Mouse (Mus musculus): Measurements from ENCODE around the gene Zswim1. TPM values are rescaled to one million over a fixed set of nuclear protein-coding genes. Genes with fewer than 3 reads are reported as not detected.
A peak's percentile ranks its signal among the peaks of the same experiment; 100 is the strongest.

The Zswim1 gene
- total and polyA plus RNA-seq, 3 experiments = 8.2 to 17.4 TPM; not detected in 1

- no peak overlapping the region for H3K4me3 ChIP-seq (ENCODE audit: control insufficient read depth in 1 of 2, insufficient read depth in 1 of 2, low read depth in 2 of 2, low read length in 2 of 2)
- H3K9me3 ChIP-seq (replicated peaks; ENCODE audit: insufficient read depth, low read length) = no peaks in the 10 kb centered on the region
- no peak overlapping the region for H3K27ac ChIP-seq (ENCODE audit: control insufficient read depth, low read depth, low read length)
- no peaks in the 10 kb centered on the region for H3K79me2 ChIP-seq (ENCODE audit: control insufficient read depth, insufficient read depth, low read length, poor library complexity)
- TF ChIP-seq MEF2A (IDR thresholded peaks at IDR 0.05; ENCODE audit: extremely low read depth, insufficient replicate concordance, low read depth, low read length, poor library complexity, severe bottlenecking) = no peak
- 0 out of 6 replicates have a peak, but pooled peaks of 2 of the 3 experiments have one; percentile 6 to 9 for TF ChIP-seq CTCF (IDR thresholded peaks at IDR 0.05 in 2 of 3, conservative IDR thresholded peaks at IDR 0.05 in 1 of 3; ENCODE audit: control insufficient read depth in 1 of 3, insufficient read depth in 1 of 3, low read depth in 2 of 3, low read length in 3 of 3, poor library complexity in 1 of 3, severe bottlenecking in 1 of 3)
- H3K9ac ChIP-seq (ENCODE audit: control insufficient read depth, low read depth, low read length, poor library complexity, severe bottlenecking) = no peak overlapping the region
- H3K4me1 ChIP-seq (ENCODE audit: control insufficient read depth in 1 of 2, insufficient read depth in 2 of 2, low read length in 2 of 2) = peaks cover 6 to 18% of the 10 kb centered on the region in 2 experiments
- no peaks in the 10 kb centered on the region for H3K27me3 ChIP-seq (ENCODE audit: control insufficient read depth in 1 of 2, insufficient read depth in 2 of 2, low read length in 2 of 2)
- DNase-seq (ENCODE audit: low read depth, low spot score) = no peak
- peaks cover 0 to 13% of the 10 kb centered on the region in 2 experiments; a peak in 2 of 4 replicates for H3K36me3 ChIP-seq (ENCODE audit: control insufficient read depth in 1 of 2, insufficient read depth in 2 of 2, low read length in 2 of 2)
These were observed 4.8 kb upstream of the Zswim1 start for GRCm38 (mm10) chr2:164817703-164818102.

GRCm38 (mm10) chr2:164821060-164821459 lies 1.4 kb upstream of the Zswim1 start:
- TF ChIP-seq HCFC1 (IDR thresholded peaks at IDR 0.05; ENCODE audit: low read depth, low read length) = no peak
- TF ChIP-seq SMC3 (IDR thresholded peaks at IDR 0.05; ENCODE audit: low read depth, low read length) = no peak
- no peak for TF ChIP-seq RAD21 (IDR thresholded peaks at IDR 0.05; ENCODE audit: low read depth, low read length)
- TF ChIP-seq UBTF (IDR thresholded peaks at IDR 0.05; ENCODE audit: borderline replicate concordance, insufficient read depth, low read depth, low read length) = no peak
- TF ChIP-seq MYB (IDR thresholded peaks at IDR 0.05; ENCODE audit: low read depth, low read length) = no peak
- no peak for TF ChIP-seq ZKSCAN1 (IDR thresholded peaks at IDR 0.05; ENCODE audit: low read depth, low read length)
- TF ChIP-seq EP300 (IDR thresholded peaks at IDR 0.05; ENCODE audit: low read depth in 1 of 2, low read length in 2 of 2) = no peak
- TF ChIP-seq TCF12 (IDR thresholded peaks at IDR 0.05; ENCODE audit: low read depth, low read length) = no peak
- TF ChIP-seq BHLHE40 (IDR thresholded peaks at IDR 0.05; ENCODE audit: borderline replicate concordance, low read depth, low read length) = no peak
- no peak for TF ChIP-seq SIN3A (IDR thresholded peaks at IDR 0.05; ENCODE audit: low read length)
- Histone ChIP-seq H3K36me3 (ENCODE audit: control insufficient read depth in 1 of 2, insufficient read depth in 2 of 2, low read length in 2 of 2) (peaks cover 0 to 14% of the 10 kb centered on the region in 2 experiments; a peak in 2 of 4 replicates), H3K27ac (ENCODE audit: control insufficient read depth, low read depth, low read length) (no peak overlapping the region), H3K4me3 (ENCODE audit: control insufficient read depth in 1 of 2, insufficient read depth in 1 of 2, low read depth in 2 of 2, low read length in 2 of 2) (no peak overlapping the region), H3K9me3 (replicated peaks; ENCODE audit: insufficient read depth, low read length) (no peaks in the 10 kb centered on the region), H3K27me3 (ENCODE audit: control insufficient read depth in 1 of 2, insufficient read depth in 2 of 2, low read length in 2 of 2) (no peaks in the 10 kb centered on the region), H3K79me2 (ENCODE audit: control insufficient read depth, insufficient read depth, low read length, poor library complexity) (peaks cover 4% of the 10 kb centered on the region), H3K4me1 (ENCODE audit: control insufficient read depth in 1 of 2, insufficient read depth in 2 of 2, low read length in 2 of 2) (peaks cover 3 to 19% of the 10 kb centered on the region in 2 experiments), H3K9ac (ENCODE audit: control insufficient read depth, low read depth, low read length, poor library complexity, severe bottlenecking) (no peak overlapping the region)
- DNase-seq (ENCODE audit: low read depth, low spot score) = no peak

GRCm38 (mm10) chr2:164823181-164823585 lies 697 bp downstream of the Zswim1 start:
- Histone ChIP-seq H3K4me3 (ENCODE audit: control insufficient read depth in 1 of 2, insufficient read depth in 1 of 2, low read depth in 2 of 2, low read length in 2 of 2) (peak overlapping the region; percentile 77 to 80), H3K27me3 (ENCODE audit: control insufficient read depth in 1 of 2, insufficient read depth in 2 of 2, low read length in 2 of 2) (no peaks in the 10 kb centered on the region), H3K9me3 (replicated peaks; ENCODE audit: insufficient read depth, low read length) (no peaks in the 10 kb centered on the region), H3K9ac (ENCODE audit: control insufficient read depth, low read depth, low read length, poor library complexity, severe bottlenecking) (peak overlapping the region; percentile 73), H3K79me2 (ENCODE audit: control insufficient read depth, insufficient read depth, low read length, poor library complexity) (peaks cover 4% of the 10 kb centered on the region), H3K36me3 (ENCODE audit: control insufficient read depth in 1 of 2, insufficient read depth in 2 of 2, low read length in 2 of 2) (peaks cover 0 to 23% of the 10 kb centered on the region in 2 experiments; a peak in 2 of 4 replicates), H3K4me1 (ENCODE audit: control insufficient read depth in 1 of 2, insufficient read depth in 2 of 2, low read length in 2 of 2) (peaks cover 2 to 31% of the 10 kb centered on the region in 2 experiments; a peak in 3 of 4 replicates), H3K27ac (ENCODE audit: control insufficient read depth, low read depth, low read length) (peak overlapping the region; percentile 59)
- DNase-seq (ENCODE audit: low read depth, low spot score) = peak; percentile 80
- peak; percentile 6; the same call in 1 of the 2 replicates for TF ChIP-seq MAX (IDR thresholded peaks at IDR 0.05; ENCODE audit: low read length)
- peak; percentile 58; the same call in 1 of the 2 replicates for TF ChIP-seq MXI1 (IDR thresholded peaks at IDR 0.05; ENCODE audit: low read depth, low read length)
- TF ChIP-seq NELFE (IDR thresholded peaks at IDR 0.05; ENCODE audit: low read depth, low read length) = no peak; the same call in 1 of the 2 replicates
- TF ChIP-seq CHD2 (IDR thresholded peaks at IDR 0.05; ENCODE audit: low read length) = no peak
- TF ChIP-seq ETS1 (IDR thresholded peaks at IDR 0.05; ENCODE audit: low read depth, low read length) = peak; percentile 42; the same call in 1 of the 2 replicates
- no peak for TF ChIP-seq ZKSCAN1 (IDR thresholded peaks at IDR 0.05; ENCODE audit: low read depth, low read length)
- TF ChIP-seq TBP (IDR thresholded peaks at IDR 0.05; ENCODE audit: low read depth, low read length) = peak; percentile 81
